Mouse (Mus musculus): ENCODE data around the gene Cntfr.

Gene Cntfr

GRCm38 (mm10) chr4:41648157-41648556 is 48.7 kb downstream of the Cntfr start:
- DNase-seq (ENCODE audit: low read depth) = no peak

- no peak for DNase-seq (ENCODE audit: low read depth)
Measured at GRCm38 (mm10) chr4:41645488-41645887, 51.4 kb downstream of the Cntfr start.

- no peak for DNase-seq (ENCODE audit: low read depth)
Measured at GRCm38 (mm10) chr4:41641199-41641822, 55.6 kb downstream of the Cntfr start.

- DNase-seq (ENCODE audit: low read depth) = peak; percentile 82
Measured at GRCm38 (mm10) chr4:41639913-41640507, 56.9 kb downstream of the Cntfr start, which contains the start of gene Enho. TSS of gene Enho (minus strand) at chr4:41640324.

- DNase-seq (ENCODE audit: low read depth) = no peak
Measured at GRCm38 (mm10) chr4:41639214-41639841, 57.6 kb downstream of the Cntfr start.

- DNase-seq (ENCODE audit: low read depth) = no peak
Measured at GRCm38 (mm10) chr4:41638828-41639213, 58.1 kb downstream of the Cntfr start.

GRCm38 (mm10) chr4:41638186-41638731 is 58.6 kb downstream of the Cntfr start:
- no peak for DNase-seq (ENCODE audit: low read depth)

- no peak for DNase-seq (ENCODE audit: low read depth)
Measured at GRCm38 (mm10) chr4:41636882-41637635, 59.8 kb downstream of the Cntfr start.

- DNase-seq (ENCODE audit: low read depth) = no peak
Measured at GRCm38 (mm10) chr4:41636366-41636765, 60.5 kb downstream of the Cntfr start.

GRCm38 (mm10) chr4:41635906-41636305 is 61.0 kb downstream of the Cntfr start:
- DNase-seq (ENCODE audit: low read depth) = no peak

- DNase-seq (ENCODE audit: low read depth) = no peak
Measured at GRCm38 (mm10) chr4:41635224-41635623, 61.7 kb downstream of the Cntfr start.

- no peak for DNase-seq (ENCODE audit: low read depth)
Measured at GRCm38 (mm10) chr4:41634631-41635030, 62.3 kb downstream of the Cntfr start.

- no peak for DNase-seq (ENCODE audit: low read depth)
Measured at GRCm38 (mm10) chr4:41633001-41633400, 63.9 kb downstream of the Cntfr start.

GRCm38 (mm10) chr4:41631390-41631789 is 65.5 kb downstream of the Cntfr start:
- DNase-seq (ENCODE audit: low read depth) = no peak

GRCm38 (mm10) chr4:41630196-41630595 is 66.7 kb downstream of the Cntfr start:
- DNase-seq (ENCODE audit: low read depth) = no peak

- DNase-seq (ENCODE audit: low read depth) = no peak
Measured at GRCm38 (mm10) chr4:41628202-41628927, 68.5 kb downstream of the Cntfr start.

GRCm38 (mm10) chr4:41622071-41622470 is 74.8 kb downstream of the Cntfr start:
- no peak for DNase-seq (ENCODE audit: low read depth)

GRCm38 (mm10) chr4:41618916-41619746 is 77.8 kb downstream of the Cntfr start:
- DNase-seq (ENCODE audit: low read depth) = no peak

GRCm38 (mm10) chr4:41615661-41616599 is 81.0 kb downstream of the Cntfr start:
- DNase-seq (ENCODE audit: low read depth) = no peak

GRCm38 (mm10) chr4:41614156-41614555 is 82.7 kb downstream of the Cntfr start:
- DNase-seq (ENCODE audit: low read depth) = peak; percentile 30
